Mouse (Mus musculus) spleen, postnatal 10 days (tissue): Measurements from ENCODE around the gene AB124611.
A peak's percentile ranks its signal among the peaks of the same experiment; 100 is the strongest.
"Not testable (repeated sequence)": the region's sequence is repeated elsewhere in the genome, so short reads cannot be mapped to it uniquely, and the experiment has no call there.

ENCODE experiments used
- DNase-seq, 2 experiments: peaks; one replicate each; pipeline ENCODE4 v3.0.0; 2021 to 2022; ENCODE audit warnings: low spot score in 2 of 2

Gene AB124611

GRCm38 (mm10) chr9:21518690-21519089 lies 7.3 kb upstream of the AB124611 start:
- not testable (repeated sequence) for DNase-seq

- DNase-seq: no peak
Observed at GRCm38 (mm10) chr9:21525142-21525936, 637 bp upstream of the AB124611 start.

- no peak for DNase-seq
Observed at GRCm38 (mm10) chr9:21526634-21526944, 613 bp downstream of the AB124611 start.

- no peak for DNase-seq
Observed at GRCm38 (mm10) chr9:21527100-21527801, 1.3 kb downstream of the AB124611 start.

- DNase-seq: no peak
Observed at GRCm38 (mm10) chr9:21527917-21528324, 1.9 kb downstream of the AB124611 start.

- no peak for DNase-seq
Observed at GRCm38 (mm10) chr9:21536501-21536900, 10.5 kb downstream of the AB124611 start.

GRCm38 (mm10) chr9:21537009-21537408 lies 11.0 kb downstream of the AB124611 start:
- DNase-seq: no peak

GRCm38 (mm10) chr9:21539981-21540753 lies 14.2 kb downstream of the AB124611 start:
- no peak for DNase-seq

GRCm38 (mm10) chr9:21542001-21542400 lies 16.0 kb downstream of the AB124611 start:
- DNase-seq: not testable (repeated sequence)

GRCm38 (mm10) chr9:21545351-21545915 lies 19.5 kb downstream of the AB124611 start:
- DNase-seq: no peak

- peak; percentile 100 for DNase-seq
Observed at GRCm38 (mm10) chr9:21545916-21546788, 20.2 kb downstream of the AB124611 start.

GRCm38 (mm10) chr9:21546789-21547074 lies 20.8 kb downstream of the AB124611 start, which contains the start of gene Carm1:
Gene Carm1, plus strand, starts transcription at chr9:21546894.
- DNase-seq: peak in 1 of 2 experiments; percentile 73

- DNase-seq: peak; percentile 57 to 73
Observed at GRCm38 (mm10) chr9:21547075-21547941, 21.3 kb downstream of the AB124611 start.

GRCm38 (mm10) chr9:21551049-21551448 lies 25.1 kb downstream of the AB124611 start:
- no peak for DNase-seq

- no peak for DNase-seq
Observed at GRCm38 (mm10) chr9:21553607-21554273, 27.8 kb downstream of the AB124611 start.

GRCm38 (mm10) chr9:21555198-21555742 lies 29.3 kb downstream of the AB124611 start:
- DNase-seq: peak in 1 of 2 experiments; percentile 37

- peak in 1 of 2 experiments; percentile 26 for DNase-seq
Observed at GRCm38 (mm10) chr9:21556996-21557395, 31.0 kb downstream of the AB124611 start.

- DNase-seq: no peak
Observed at GRCm38 (mm10) chr9:21557556-21557955, 31.6 kb downstream of the AB124611 start.

- DNase-seq: peak; percentile 71 to 79
Observed at GRCm38 (mm10) chr9:21558366-21558765, 32.4 kb downstream of the AB124611 start.
